Mouse (Mus musculus): ENCODE data around the gene Tex37.

Tex37 gene

GRCm38 (mm10) chr6:70887993-70888392 is 30.7 kb downstream of the Tex37 start:
- DNase-seq (ENCODE audit: low spot score in 2 of 2): no peak

- DNase-seq (ENCODE audit: low spot score in 2 of 2): peak; percentile 43 to 57
These were observed 37.9 kb downstream of the Tex37 start for GRCm38 (mm10) chr6:70880714-70881304.

GRCm38 (mm10) chr6:70875017-70875416 is 43.7 kb downstream of the Tex37 start:
- no peak for DNase-seq (ENCODE audit: low spot score in 2 of 2)

GRCm38 (mm10) chr6:70874035-70874775 is 44.5 kb downstream of the Tex37 start:
- no peak for DNase-seq (ENCODE audit: low spot score in 2 of 2)

GRCm38 (mm10) chr6:70872570-70872969 is 46.2 kb downstream of the Tex37 start:
- no peak for DNase-seq (ENCODE audit: low spot score in 2 of 2)

- DNase-seq (ENCODE audit: low spot score in 2 of 2): peak; percentile 17 to 45
These were observed 46.6 kb downstream of the Tex37 start for GRCm38 (mm10) chr6:70872128-70872527.

GRCm38 (mm10) chr6:70871511-70871980 is 47.2 kb downstream of the Tex37 start:
- no peak for DNase-seq (ENCODE audit: low spot score in 2 of 2)

- no peak for DNase-seq (ENCODE audit: low spot score in 2 of 2)
These were observed 51.4 kb downstream of the Tex37 start for GRCm38 (mm10) chr6:70867297-70867696.

GRCm38 (mm10) chr6:70866761-70867160 is 52.0 kb downstream of the Tex37 start:
- DNase-seq (ENCODE audit: low spot score in 2 of 2): no peak

- no peak for DNase-seq (ENCODE audit: low spot score in 2 of 2)
These were observed 54.4 kb downstream of the Tex37 start for GRCm38 (mm10) chr6:70864285-70864684.

Data from urinary bladder, adult 18-20 months (tissue).